Mouse (Mus musculus) liver, postnatal 0 days (tissue): ENCODE data around the gene Exoc3l4.

Experiments
- CTCF ChIP-seq: sonication (generic); IDR thresholded peaks from 2 replicates; pipeline ENCODE4 v1.5.1; 2016; ENCODE audit warnings: antibody characterized with exemption, low read depth
- EP300 ChIP-seq: IDR thresholded peaks from 2 replicates; pipeline ENCODE4 v1.6.1; 2016; ENCODE audit warnings: antibody characterized with exemption, low read depth, mild to moderate bottlenecking

- TF ChIP-seq CTCF (peak; percentile 93), EP300 (no peak)
These were observed 52.7 kb downstream of the Exoc3l4 start for GRCm38 (mm10) chr12:111469507-111469906.
